Mouse (Mus musculus): Measurements from ENCODE around the gene D230025D16Rik.
A peak's percentile ranks its signal among the peaks of the same experiment; 100 is the strongest.
"Not testable (repeated sequence)": the region's sequence is repeated elsewhere in the genome, so short reads cannot be mapped to it uniquely, and the experiment has no call there.

D230025D16Rik gene

DNA sequence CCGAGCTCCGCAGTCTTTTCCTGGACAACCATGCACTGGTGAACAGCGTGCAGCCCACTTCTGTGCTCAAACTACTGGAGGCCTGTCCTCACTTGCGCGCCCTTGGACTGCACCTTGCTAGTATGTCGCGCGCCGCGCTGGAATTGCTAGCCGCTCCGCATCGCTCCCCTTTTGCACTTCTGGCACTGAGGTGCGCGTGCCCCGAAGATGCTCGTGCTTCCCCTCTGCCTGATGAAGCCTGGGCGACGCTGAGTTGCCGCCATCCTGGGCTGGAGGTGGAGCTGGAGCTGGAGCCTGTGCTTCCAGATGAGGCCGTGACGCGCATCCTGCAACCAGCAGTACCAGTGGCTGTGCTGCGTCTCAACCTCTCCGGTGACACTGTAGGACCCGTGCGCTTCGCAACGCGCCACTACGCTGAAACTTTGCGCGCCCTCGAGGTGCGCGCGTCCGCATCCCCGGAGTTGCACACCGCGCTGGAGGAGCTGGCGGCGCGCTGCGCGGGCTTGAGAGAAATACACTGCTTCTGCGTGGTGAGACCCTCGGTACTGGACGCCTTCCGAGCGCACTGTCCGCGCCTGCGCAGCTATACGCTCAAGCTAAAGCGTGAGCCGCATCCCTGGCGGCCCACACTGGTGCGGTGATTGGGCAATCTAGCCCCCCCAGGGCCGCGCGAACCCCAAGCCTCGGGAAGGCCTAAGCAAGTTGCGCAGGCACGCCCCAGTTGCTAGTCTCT, 43.6 kb downstream of the D230025D16Rik start:
- peak in 1 of 2 experiments; percentile 64 for DNase-seq (ENCODE audit: low spot score in 2 of 2)

- DNase-seq (ENCODE audit: low spot score in 2 of 2) = no peak
These were observed 44.1 kb downstream of the D230025D16Rik start for GRCm38 (mm10) chr8:105269075-105269458.

DNA sequence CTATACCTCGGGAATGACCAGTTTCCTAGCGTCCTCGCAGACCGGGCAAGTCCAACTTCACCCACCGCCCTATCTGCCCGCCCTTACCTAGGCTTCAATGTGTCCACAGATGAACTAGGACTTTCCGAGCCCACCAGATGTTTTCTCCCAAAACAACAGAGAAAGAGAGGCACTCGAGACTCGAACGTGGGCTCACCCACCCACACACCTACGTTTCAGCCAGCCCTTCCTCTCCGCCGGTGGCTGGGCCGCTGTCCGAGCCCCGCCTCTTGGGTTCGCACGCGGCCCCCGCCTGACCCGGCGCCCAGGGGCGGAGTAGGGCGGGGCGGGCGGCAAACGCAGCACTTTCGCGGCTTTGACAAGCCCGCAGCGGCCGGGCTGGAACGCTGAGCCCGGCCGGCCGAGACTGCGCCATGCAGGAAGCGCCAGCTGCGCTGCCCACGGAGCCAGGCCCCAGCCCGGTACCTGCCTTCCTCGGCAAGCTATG, 44.6 kb downstream of the D230025D16Rik start, which contains the start of gene Hsf4:
Hsf4 (plus strand) TSS at position 341 of the 487 bp plus-strand sequence.
- no peak for DNase-seq (ENCODE audit: low spot score in 2 of 2)

DNA sequence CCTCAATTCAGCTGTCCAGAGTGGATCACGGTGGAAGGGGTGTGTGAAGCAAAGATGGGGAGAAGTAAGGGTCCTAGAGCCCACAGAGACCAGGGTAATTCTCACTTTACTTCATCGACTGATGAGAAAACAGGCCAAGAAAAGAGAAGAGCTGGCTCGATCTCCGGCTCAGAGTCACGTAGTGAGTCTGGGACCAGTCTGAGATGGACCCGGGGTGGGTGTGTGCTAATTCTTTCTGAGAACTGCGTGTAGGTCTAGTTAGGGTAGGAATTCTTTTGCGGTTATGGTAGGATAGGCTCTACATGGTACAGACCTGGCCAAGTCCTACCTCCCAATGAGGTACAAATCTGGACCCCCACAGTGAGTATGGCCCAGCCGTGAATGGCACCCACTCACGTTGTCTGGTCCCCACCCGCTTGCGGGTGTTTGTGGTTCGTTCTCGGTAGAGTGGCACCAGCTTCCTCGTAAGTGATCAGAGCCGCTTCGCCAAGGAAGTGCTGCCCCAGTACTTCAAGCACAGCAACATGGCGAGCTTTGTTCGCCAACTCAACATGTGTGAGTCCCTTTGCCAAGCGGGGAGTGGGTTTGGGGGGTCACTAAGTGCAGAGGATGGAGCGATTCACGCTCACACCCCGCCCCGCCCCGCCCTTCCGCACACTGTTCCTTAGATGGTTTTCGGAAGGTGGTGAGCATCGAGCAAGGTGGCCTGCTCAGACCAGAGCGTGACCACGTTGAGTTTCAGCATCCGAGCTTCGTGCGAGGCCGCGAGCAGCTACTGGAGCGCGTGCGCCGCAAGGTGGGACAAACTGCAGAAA, 45.4 kb downstream of the D230025D16Rik start:
- no peak for DNase-seq (ENCODE audit: low spot score in 2 of 2)

- no peak for DNase-seq (ENCODE audit: low spot score in 2 of 2)
These were observed 45.9 kb downstream of the D230025D16Rik start for GRCm38 (mm10) chr8:105270916-105271186.

- DNase-seq (ENCODE audit: low spot score in 2 of 2) = no peak
These were observed 50.4 kb downstream of the D230025D16Rik start for GRCm38 (mm10) chr8:105275387-105275786.

DNA sequence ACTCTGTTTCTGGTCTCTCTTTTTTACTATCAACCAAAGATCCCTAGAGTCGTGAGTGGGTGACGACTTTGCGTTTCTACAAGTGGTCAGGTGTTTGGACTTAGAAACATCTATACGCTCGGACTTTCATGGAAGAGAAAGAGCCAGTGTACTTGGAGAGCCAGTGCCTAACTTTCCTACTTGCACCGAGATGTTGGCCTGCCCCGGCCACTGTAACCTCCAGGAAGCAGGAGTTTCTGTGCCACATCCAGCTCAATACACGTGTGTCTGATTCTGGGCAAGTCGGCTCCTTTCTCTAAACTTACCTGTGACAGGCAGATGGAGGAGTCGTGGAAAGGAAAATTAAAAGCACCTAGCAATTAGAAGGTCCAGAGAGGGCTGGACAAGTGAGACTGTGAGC, 50.9 kb downstream of the D230025D16Rik start, which contains the start of gene Nol3:
Nol3 (plus strand) TSS at position 301 of the 400 bp plus-strand sequence.
- DNase-seq (ENCODE audit: low spot score in 2 of 2) = no peak

- no peak for DNase-seq (ENCODE audit: low spot score in 2 of 2)
These were observed 51.6 kb downstream of the D230025D16Rik start for GRCm38 (mm10) chr8:105276292-105277120.

GRCm38 (mm10) chr8:105278911-105279334, 54.0 kb downstream of the D230025D16Rik start:
- DNase-seq (ENCODE audit: low spot score in 2 of 2) = peak; percentile 55 to 73

DNA sequence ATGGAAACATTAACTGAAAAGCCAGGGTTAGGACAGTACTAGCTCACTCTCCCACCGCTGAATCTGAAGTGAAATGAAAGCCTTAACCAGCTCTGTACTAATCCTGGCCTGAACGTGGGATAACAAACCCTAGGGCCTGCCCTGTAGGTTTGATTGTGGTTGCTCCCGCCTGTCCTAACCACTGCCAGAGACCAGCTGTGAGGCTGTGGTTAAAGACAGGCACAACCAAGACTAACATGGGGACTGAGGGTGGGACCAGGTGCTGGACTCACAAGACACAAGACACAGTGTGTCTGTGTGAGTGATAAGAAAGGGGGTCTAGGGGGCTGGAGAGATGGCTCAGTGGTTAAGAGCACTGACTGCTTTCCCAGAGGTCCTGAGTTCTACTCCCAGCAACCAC, 55.6 kb downstream of the D230025D16Rik start:
- DNase-seq (ENCODE audit: low spot score in 2 of 2) = no peak

- DNase-seq (ENCODE audit: low spot score in 2 of 2) = no peak
These were observed 56.9 kb downstream of the D230025D16Rik start for GRCm38 (mm10) chr8:105281821-105282220.

DNA sequence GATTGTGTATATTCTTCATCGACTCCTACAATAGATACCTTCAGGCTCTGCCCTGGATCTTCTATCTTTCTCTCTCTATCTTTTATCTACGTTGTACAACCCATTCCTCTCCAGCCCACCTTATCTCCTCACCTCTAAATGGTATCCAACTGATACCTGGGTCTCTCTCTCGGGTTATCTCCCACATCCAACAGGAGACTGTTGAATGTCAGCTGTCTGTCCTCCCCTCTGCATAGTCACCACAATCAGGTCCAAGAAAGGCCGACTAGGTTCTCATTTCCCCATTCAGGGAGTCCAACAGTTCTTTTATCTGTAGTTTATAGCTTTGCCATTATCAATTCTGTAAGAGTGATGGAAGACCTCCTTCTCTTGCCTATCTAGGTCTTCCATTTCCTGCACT, 57.3 kb downstream of the D230025D16Rik start:
- no peak for DNase-seq (ENCODE audit: low spot score in 2 of 2)

- DNase-seq (ENCODE audit: low spot score in 2 of 2) = peak; percentile 55 to 82
These were observed 58.1 kb downstream of the D230025D16Rik start for GRCm38 (mm10) chr8:105283074-105283473.

DNA sequence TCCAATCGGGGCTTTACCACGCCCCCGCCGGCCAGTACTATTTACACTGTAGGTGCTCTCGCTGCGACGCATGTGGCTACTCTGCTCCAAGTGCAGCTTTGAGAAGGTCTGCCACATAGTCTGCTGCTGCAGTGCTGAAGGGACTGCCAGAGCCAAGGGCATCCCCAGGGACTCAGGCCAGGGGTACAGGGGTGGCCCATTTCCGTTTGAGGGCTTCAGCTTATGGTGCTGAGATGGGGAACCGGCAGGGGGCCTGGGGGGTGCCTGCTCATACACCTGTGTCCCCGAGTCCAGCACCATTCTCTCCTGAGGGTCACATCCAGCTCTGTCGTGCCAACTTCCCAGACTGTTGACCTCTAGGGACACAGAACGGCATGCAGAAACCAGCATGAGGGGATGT, 60.6 kb downstream of the D230025D16Rik start:
- DNase-seq (ENCODE audit: low spot score in 2 of 2) = peak in 1 of 2 experiments; percentile 12

DNA sequence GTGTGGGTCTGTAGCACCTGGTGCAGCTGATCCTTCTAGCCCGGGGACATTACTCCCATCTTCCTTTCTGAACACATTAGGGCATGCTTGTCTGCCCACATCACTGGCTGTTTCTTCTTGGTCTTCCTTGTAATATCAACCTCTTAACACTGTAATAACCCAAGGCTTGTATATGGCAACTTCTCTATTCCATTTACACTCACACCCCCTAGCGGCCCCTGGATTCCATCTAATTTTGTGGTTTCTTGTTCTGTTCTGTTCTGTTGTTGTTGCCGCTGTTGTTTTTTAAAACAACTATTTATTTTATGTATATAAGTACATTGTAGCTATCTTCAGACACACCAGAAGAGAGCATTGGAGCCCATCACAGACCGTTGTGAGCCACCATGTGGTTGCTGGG, 62.0 kb downstream of the D230025D16Rik start:
- DNase-seq (ENCODE audit: low spot score in 2 of 2) = no peak

DNA sequence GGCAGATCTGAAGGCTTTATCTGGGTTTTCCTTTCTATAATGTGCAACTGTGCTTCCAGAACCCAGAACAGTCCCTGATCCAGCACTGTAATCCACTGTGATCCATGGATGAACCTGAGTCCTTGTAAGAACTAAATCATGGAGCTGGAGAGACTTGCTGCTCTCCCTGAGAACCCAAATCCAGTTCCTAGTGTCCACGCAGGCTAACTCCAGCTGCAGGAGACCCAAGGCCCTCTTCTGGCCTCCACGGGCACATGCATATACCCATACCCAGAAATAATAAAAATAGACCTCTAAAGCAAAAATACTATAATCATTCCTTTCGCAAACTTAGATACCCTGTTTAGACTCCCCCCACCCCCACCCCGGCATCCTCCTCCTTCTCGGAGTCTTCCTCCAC, 63.3 kb downstream of the D230025D16Rik start:
- no peak for DNase-seq (ENCODE audit: low spot score in 2 of 2)

- DNase-seq (ENCODE audit: low spot score in 2 of 2) = peak; percentile 91 to 95
These were observed 64.2 kb downstream of the D230025D16Rik start for GRCm38 (mm10) chr8:105288958-105289732.

- no peak for DNase-seq (ENCODE audit: low spot score in 2 of 2)
These were observed 65.0 kb downstream of the D230025D16Rik start, which contains the start of gene 4931428F04Rik for GRCm38 (mm10) chr8:105289805-105290460. Gene 4931428F04Rik, minus strand, starts transcription at chr8:105289864.

DNA sequence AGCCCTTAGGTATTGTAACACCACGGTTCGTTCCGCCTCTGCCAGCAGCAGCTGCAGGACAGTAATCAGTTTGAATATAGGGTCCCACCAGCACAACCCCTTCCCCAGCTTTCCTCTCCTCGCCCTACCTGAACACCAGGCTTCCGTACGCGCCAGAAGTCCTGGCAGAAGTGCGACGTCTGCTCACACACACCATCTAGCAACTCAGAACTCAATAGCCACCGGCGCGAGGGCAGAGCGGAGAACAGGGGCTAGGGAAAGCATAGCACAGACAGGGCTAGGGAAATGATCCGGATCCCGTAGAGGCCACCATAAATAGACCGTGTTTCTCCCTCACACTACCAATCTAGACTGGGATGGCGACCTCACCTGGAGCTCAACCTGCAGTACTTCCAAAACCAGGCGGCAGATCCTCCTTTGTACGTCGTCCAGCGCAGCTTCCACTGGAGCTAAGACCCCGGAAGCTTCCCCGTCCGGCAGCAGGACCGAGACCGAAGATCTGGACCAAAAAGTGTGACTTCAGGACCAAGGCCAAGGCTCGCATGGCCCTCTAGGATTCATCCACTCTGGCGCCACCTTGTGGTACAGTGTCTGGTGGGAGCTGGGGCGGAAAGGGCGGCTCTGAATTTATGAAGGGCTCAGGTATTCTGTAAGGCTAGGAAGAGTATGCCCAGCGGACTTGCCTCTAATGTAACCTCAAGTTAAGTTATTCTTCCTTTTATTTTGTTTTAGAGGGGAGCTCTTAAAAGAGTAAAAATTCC, 65.8 kb downstream of the D230025D16Rik start:
- peak; percentile 91 to 99 for DNase-seq (ENCODE audit: low spot score in 2 of 2)

DNA sequence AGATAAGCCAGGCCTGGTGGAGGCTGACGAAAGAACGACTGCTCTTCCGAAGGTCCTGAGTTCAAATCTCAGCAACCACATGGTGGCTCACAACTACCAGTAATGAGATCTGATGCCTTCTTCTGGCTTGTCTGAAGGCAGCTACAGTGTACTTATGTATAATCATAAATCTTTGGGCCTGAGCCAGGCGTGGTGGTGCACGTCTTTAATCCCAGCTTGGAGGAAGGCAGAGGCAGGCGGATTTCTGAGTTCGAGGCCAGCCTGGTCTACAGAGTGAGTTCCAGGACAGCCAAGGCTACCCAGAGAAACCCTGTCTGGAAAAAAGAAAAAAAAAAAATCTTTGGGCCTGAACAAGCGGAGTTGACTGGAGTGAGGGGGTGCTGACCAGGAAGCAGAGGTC, 66.4 kb downstream of the D230025D16Rik start:
- not testable (repeated sequence) for DNase-seq (ENCODE audit: low spot score in 2 of 2)
